Mouse (Mus musculus) myocyte (in vitro differentiated cells): ENCODE measurements around the gene Atp13a2. TPM values are rescaled to one million over a fixed set of nuclear protein-coding genes. Genes with fewer than 3 reads are reported as not detected.

Source experiments
- H3K27me3 ChIP-seq: one replicate; pipeline ENCODE4 v1.6.1; 2011; ENCODE audit not compliant: control insufficient read depth, insufficient read depth, insufficient read length
- H3K36me3 ChIP-seq: one replicate; pipeline ENCODE4 v1.6.1; 2011; ENCODE audit not compliant: control insufficient read depth, insufficient read depth
- H3K4me2 ChIP-seq: one replicate; pipeline ENCODE4 v1.6.1; 2011; ENCODE audit warnings: low read depth, control low read depth
- H3K4me3 ChIP-seq: one replicate; pipeline ENCODE4 v1.5.1; 2011; ENCODE audit warnings: mild to moderate bottlenecking, control low read depth, moderate library complexity
- H3K79me2 ChIP-seq: one replicate; pipeline ENCODE4 v1.6.1; 2011; ENCODE audit not compliant: control insufficient read depth, insufficient read depth
- H3ac ChIP-seq: one replicate; pipeline ENCODE4 v1.6.1; 2011; ENCODE audit not compliant: control insufficient read depth, insufficient read length
- CEBPB ChIP-seq: IDR thresholded peaks from 2 replicates; pipeline ENCODE4 v1.6.1; 2011; ENCODE audit warnings: mild to moderate bottlenecking, moderate library complexity; ENCODE audit not compliant: poor library complexity, insufficient read depth, severe bottlenecking
- E2F4 ChIP-seq: IDR thresholded peaks from one replicate; pipeline ENCODE4 v1.6.1; 2011; ENCODE audit warnings: mild to moderate bottlenecking, control low read depth, moderate library complexity; ENCODE audit not compliant: insufficient read depth
- MAX ChIP-seq: IDR thresholded peaks from one replicate; pipeline ENCODE4 v1.6.1; 2011; ENCODE audit warnings: low read depth, mild to moderate bottlenecking, control low read depth
- MYOD1 ChIP-seq, 3 experiments: IDR thresholded peaks; one replicate each; pipeline ENCODE4 v1.6.1; 2011; ENCODE audit warnings: control low read depth in 2 of 3, low read depth in 2 of 3, mild to moderate bottlenecking in 2 of 3, moderate library complexity in 1 of 3; ENCODE audit not compliant: insufficient read length in 2 of 3, control insufficient read depth in 1 of 3
- MYOG ChIP-seq, 3 experiments: IDR thresholded peaks; one replicate each; pipeline ENCODE4 v1.6.1; 2011; ENCODE audit warnings: control low read depth in 2 of 3, low read depth in 2 of 3, mild to moderate bottlenecking in 2 of 3; ENCODE audit not compliant: insufficient read length in 2 of 3, control insufficient read depth in 1 of 3, insufficient read depth in 1 of 3
- POLR2A ChIP-seq: IDR thresholded peaks from one replicate; pipeline ENCODE4 v1.6.1; 2011; ENCODE audit warnings: low read depth, mild to moderate bottlenecking, control low read depth, moderate library complexity; ENCODE audit not compliant: insufficient read length
- POLR2AphosphoS2 ChIP-seq: IDR thresholded peaks from one replicate; pipeline ENCODE4 v1.6.1; 2011; ENCODE audit warnings: low read depth, control low read depth; ENCODE audit not compliant: insufficient read length
- REST ChIP-seq: IDR thresholded peaks from one replicate; pipeline ENCODE4 v1.6.1; 2011; ENCODE audit warnings: mild to moderate bottlenecking, control low read depth, moderate library complexity; ENCODE audit not compliant: insufficient read depth, insufficient read length
- SRF ChIP-seq: IDR thresholded peaks from one replicate; pipeline ENCODE4 v1.6.1; 2011; ENCODE audit warnings: low read depth; ENCODE audit not compliant: control insufficient read depth, insufficient read length
- TCF12 ChIP-seq: IDR thresholded peaks from one replicate; pipeline ENCODE4 v1.6.1; 2011; ENCODE audit warnings: mild to moderate bottlenecking, control low read depth; ENCODE audit not compliant: poor library complexity, insufficient read depth, severe bottlenecking
- TCF3 ChIP-seq: IDR thresholded peaks from one replicate; pipeline ENCODE4 v1.6.1; 2011; ENCODE audit warnings: low read depth, control low read depth; ENCODE audit not compliant: insufficient read length
- USF1 ChIP-seq: IDR thresholded peaks from one replicate; pipeline ENCODE4 v1.6.1; 2011; ENCODE audit warnings: low read depth, mild to moderate bottlenecking, control low read depth, moderate library complexity
- polyA plus RNA-seq: library from polyadenylated mRNA; unstranded; fragments of >200 nt; fragmentation: generic; extraction: Trizol; gene quantifications from one replicate; pipeline ENCODE4 v1.2.1, GENCODE M21; 2012; ENCODE audit warnings: missing spikeins

Atp13a2 gene
- polyA plus RNA-seq, 1 experiment: 22.0 TPM

DNA sequence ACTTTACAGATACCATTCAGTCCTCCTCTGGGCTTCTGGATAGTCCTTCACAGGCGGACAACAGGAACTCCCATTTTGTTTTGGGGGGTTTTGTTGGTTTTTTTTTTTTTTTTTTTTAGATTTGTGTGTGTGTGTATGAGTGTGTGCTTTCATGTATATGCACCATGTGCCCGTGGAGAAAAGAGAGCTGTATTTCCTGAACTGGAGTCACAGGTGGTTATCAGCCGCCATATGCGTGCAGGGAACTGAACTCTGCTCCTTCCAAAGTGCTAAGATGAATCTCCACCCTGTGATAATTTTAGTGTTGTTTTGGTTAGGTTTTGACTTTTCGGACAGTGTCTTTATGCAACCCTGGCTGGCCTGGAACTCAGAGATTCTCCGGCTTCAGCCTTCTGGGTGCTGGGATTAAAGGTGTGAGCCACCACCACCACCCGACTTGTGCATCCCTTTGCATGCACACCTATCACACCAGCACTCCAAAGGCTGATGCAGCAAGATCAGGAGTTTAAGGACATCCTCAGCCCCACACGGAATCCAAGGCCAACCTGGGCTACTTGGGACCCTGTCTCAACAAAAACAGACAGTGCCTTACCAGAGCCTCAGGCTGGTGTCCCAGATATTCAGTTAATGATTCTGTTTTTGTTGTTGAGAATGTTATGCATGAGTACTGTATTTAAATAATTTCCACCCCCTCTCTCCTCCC is 24.3 kb upstream of the Atp13a2 start:
- Histone ChIP-seq H3K4me2 (peak overlapping the region; percentile 78), H3ac (peak overlapping the region; percentile 83), H3K4me3 (peak overlapping the region; percentile 87), H3K36me3 (peaks cover 15% of the 10 kb centered on the region), H3K27me3 (no peaks in the 10 kb centered on the region), H3K79me2 (peaks cover 46% of the 10 kb centered on the region)
- TF ChIP-seq MYOD1 (IDR thresholded peaks at IDR 0.05; ENCODE audit: control insufficient read depth in 1 of 3, insufficient read length in 2 of 3, low read depth in 2 of 3) (no peak), TCF3 (no peak), CEBPB (no peak), MAX (no peak), POLR2A (no peak), REST (no peak), USF1 (no peak), MYOG (IDR thresholded peaks at IDR 0.05; ENCODE audit: control insufficient read depth in 1 of 3, insufficient read depth in 1 of 3, insufficient read length in 2 of 3, low read depth in 2 of 3) (no peak), POLR2AphosphoS2 (no peak), TCF12 (no peak), E2F4 (no peak), SRF (no peak)

GRCm38 (mm10) chr4:140962950-140963349 is 23.7 kb upstream of the Atp13a2 start:
- H3K36me3 ChIP-seq: peaks cover 21% of the 10 kb centered on the region
- peaks cover 46% of the 10 kb centered on the region for H3K79me2 ChIP-seq
- TF ChIP-seq POLR2A (no peak), TCF12 (no peak), USF1 (no peak), POLR2AphosphoS2 (no peak), REST (no peak), E2F4 (no peak), SRF (no peak)
- peak overlapping the region; percentile 78 for H3K4me2 ChIP-seq
- peak overlapping the region; percentile 87 for H3K4me3 ChIP-seq
- H3K27me3 ChIP-seq: no peaks in the 10 kb centered on the region
- H3ac ChIP-seq: no peak overlapping the region

- Histone ChIP-seq H3K36me3 (peaks cover 21% of the 10 kb centered on the region), H3ac (no peak overlapping the region), H3K27me3 (no peaks in the 10 kb centered on the region), H3K4me2 (no peak overlapping the region), H3K79me2 (peaks cover 46% of the 10 kb centered on the region), H3K4me3 (no peak overlapping the region)
- TF ChIP-seq CEBPB: no peak
- TF ChIP-seq TCF12: no peak
- TF ChIP-seq POLR2AphosphoS2: no peak
- no peak for TF ChIP-seq MYOD1 (IDR thresholded peaks at IDR 0.05; ENCODE audit: control insufficient read depth in 1 of 3, insufficient read length in 2 of 3, low read depth in 2 of 3)
- no peak for TF ChIP-seq REST
- TF ChIP-seq POLR2A: no peak
- no peak for TF ChIP-seq USF1
- no peak for TF ChIP-seq SRF
- TF ChIP-seq MAX: no peak
- TF ChIP-seq E2F4: no peak
- no peak for TF ChIP-seq MYOG (IDR thresholded peaks at IDR 0.05; ENCODE audit: control insufficient read depth in 1 of 3, insufficient read depth in 1 of 3, insufficient read length in 2 of 3, low read depth in 2 of 3)
- TF ChIP-seq TCF3: no peak
Observed at GRCm38 (mm10) chr4:140963941-140964597, 22.6 kb upstream of the Atp13a2 start.

DNA sequence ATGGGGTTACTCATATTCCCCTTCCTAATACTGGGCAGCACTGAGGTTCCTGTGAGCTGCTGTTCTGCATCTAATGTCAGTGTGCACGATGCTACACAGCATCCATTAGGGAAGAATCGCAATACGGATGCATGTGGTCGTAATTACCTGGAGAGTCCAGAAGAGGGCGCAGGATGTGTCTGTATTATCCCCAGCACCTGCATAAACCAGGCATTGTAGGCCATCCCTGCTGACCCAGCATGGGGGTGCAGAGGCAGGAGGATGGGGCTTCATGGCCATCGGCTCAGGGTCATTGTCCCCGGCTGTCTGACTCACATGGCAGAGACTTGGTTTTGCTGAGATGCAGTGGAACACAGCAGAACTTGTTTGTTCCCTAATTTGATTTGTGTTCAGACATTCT is 22.1 kb upstream of the Atp13a2 start:
- no peaks in the 10 kb centered on the region for H3K27me3 ChIP-seq
- peaks cover 46% of the 10 kb centered on the region for H3K79me2 ChIP-seq
- H3K4me3 ChIP-seq: no peak overlapping the region
- no peak overlapping the region for H3K4me2 ChIP-seq
- peaks cover 21% of the 10 kb centered on the region for H3K36me3 ChIP-seq
- no peak overlapping the region for H3ac ChIP-seq
- TF ChIP-seq MYOD1 (IDR thresholded peaks at IDR 0.05; ENCODE audit: control insufficient read depth in 1 of 3, insufficient read length in 2 of 3, low read depth in 2 of 3) (no peak), POLR2AphosphoS2 (peak; percentile 55)
